Mouse (Mus musculus) neural tube, embryonic 13.5 days (tissue): Measurements from ENCODE around the gene Sepsecs. TPM values are rescaled to one million over a fixed set of nuclear protein-coding genes. Genes with fewer than 3 reads are reported as not detected.

ENCODE experiments used
- ATAC-seq: fragments of 200-750 bp; cut with Nextera tagmentation; 2 replicates; pipeline ENCODE4 v1.8.0; 2017; ENCODE audit warnings: low read depth, mild to moderate bottlenecking, moderate TSS enrichment, moderate library complexity
- H3K27ac ChIP-seq: fragments of 300-500 bp; sonication (generic); replicated peaks from 2 replicates; pipeline ENCODE4 v1.5.1; 2015; ENCODE audit warnings: moderate library complexity, mild to moderate bottlenecking, inconsistent platforms
- H3K27me3 ChIP-seq: fragments of 300-500 bp; sonication (generic); 2 replicates; pipeline ENCODE4 v1.6.1; 2015; ENCODE audit warnings: mild to moderate bottlenecking, inconsistent platforms
- H3K36me3 ChIP-seq: fragments of 300-500 bp; sonication (generic); 2 replicates; pipeline ENCODE4 v1.6.1; 2015; ENCODE audit warnings: mild to moderate bottlenecking, inconsistent platforms
- H3K4me1 ChIP-seq: fragments of 300-500 bp; sonication (generic); replicated peaks from 2 replicates; pipeline ENCODE4 v1.6.1; 2015; ENCODE audit warnings: inconsistent platforms
- H3K4me2 ChIP-seq: fragments of 300-500 bp; sonication (generic); 2 replicates; pipeline ENCODE4 v1.6.1; 2015; ENCODE audit warnings: inconsistent platforms, mild to moderate bottlenecking, moderate library complexity
- H3K4me3 ChIP-seq: fragments of 300-500 bp; sonication (generic); 2 replicates; pipeline ENCODE4 v1.5.1; 2015; ENCODE audit warnings: mild to moderate bottlenecking, inconsistent platforms
- H3K9ac ChIP-seq: fragments of 300-500 bp; sonication (generic); 2 replicates; pipeline ENCODE4 v1.6.1; 2015; ENCODE audit warnings: moderate library complexity, mild to moderate bottlenecking, inconsistent platforms
- H3K9me3 ChIP-seq: fragments of 300-500 bp; sonication (generic); 2 replicates; pipeline ENCODE4 v1.6.1; 2016; ENCODE audit warnings: inconsistent platforms
- WGBS: fragments of 180-500 bp; shearing (Covaris S2); methylation state at CpG from one replicate; pipeline ENCODE4 v1.1.7; 2015; 5-methylcytosine and 5-hydroxymethylcytosine counted together
- polyA plus RNA-seq: library from polyadenylated mRNA; unstranded; fragments of >200 nt; fragmentation: Nextera tagmentation; extraction: Ambion mirVana; gene quantifications from 2 replicates; pipeline ENCODE4 v1.2.1, GENCODE M21; 2015

Sepsecs gene
- polyA plus RNA-seq, 1 experiment from 2014 or later: 6.3 TPM

GRCm38 (mm10) chr5:52618348-52619270, 50.9 kb downstream of the Sepsecs start:
- Histone ChIP-seq H3K9ac (peak overlapping the region; percentile 66), H3K4me1 (peaks cover 37% of the 10 kb centered on the region), H3K4me3 (peak overlapping the region; percentile 39), H3K27me3 (peaks cover 5% of the 10 kb centered on the region; the same call in 1 of the 2 replicates), H3K9me3 (no peaks in the 10 kb centered on the region), H3K4me2 (peak overlapping the region; percentile 74), H3K36me3 (no peaks in the 10 kb centered on the region), H3K27ac (peak overlapping the region; percentile 88)
- 1% methylated on average over 41 of the region's 41 CpGs for WGBS
- ATAC-seq: peak; percentile 81

DNA sequence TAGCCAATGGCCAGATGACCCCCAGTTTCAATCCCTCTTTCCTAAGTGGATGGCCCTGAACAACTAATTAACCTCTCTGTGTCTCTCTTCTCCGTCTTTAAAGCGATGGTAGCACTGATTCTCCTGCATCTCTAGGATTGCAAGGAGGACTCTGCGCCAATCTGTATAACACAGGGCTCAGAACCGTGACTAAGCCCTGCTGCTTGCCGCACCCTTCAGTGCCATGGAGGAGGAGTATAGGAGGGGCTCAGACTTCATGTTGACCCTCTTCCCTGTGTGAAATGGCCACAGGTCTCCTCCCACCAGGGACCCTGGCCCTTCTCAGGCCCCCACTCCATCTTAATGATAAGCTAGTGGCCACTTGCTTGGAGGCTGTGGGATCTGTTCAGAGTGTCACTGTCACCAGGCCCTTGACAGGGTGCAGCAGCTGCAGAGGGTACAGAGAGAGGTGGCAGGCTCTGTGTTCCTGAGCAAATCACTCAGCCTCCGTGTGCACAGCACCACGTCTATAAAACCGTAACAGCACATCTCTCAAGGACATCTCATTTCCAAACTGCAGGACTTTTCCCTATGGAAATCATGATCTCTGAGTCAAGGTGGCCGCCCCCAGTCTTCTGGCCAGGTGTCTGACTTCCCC, 51.7 kb downstream of the Sepsecs start:
- Histone ChIP-seq H3K4me1 (peaks cover 37% of the 10 kb centered on the region), H3K36me3 (no peaks in the 10 kb centered on the region), H3K9me3 (no peaks in the 10 kb centered on the region), H3K4me3 (peak overlapping the region; percentile 39), H3K27ac (peak overlapping the region; percentile 88), H3K4me2 (peak overlapping the region; percentile 74), H3K9ac (peak overlapping the region; percentile 66), H3K27me3 (peaks cover 5% of the 10 kb centered on the region; the same call in 1 of the 2 replicates)
- peak; percentile 67 for ATAC-seq
- WGBS: 36% methylated on average over 9 of the region's 9 CpGs

- Histone ChIP-seq H3K9ac (no peak overlapping the region), H3K4me2 (no peak overlapping the region), H3K9me3 (no peaks in the 10 kb centered on the region), H3K27ac (peak overlapping the region; percentile 9; the same call in 1 of the 2 replicates), H3K36me3 (no peaks in the 10 kb centered on the region), H3K27me3 (peaks cover 5% of the 10 kb centered on the region; the same call in 1 of the 2 replicates), H3K4me3 (no peak overlapping the region), H3K4me1 (peaks cover 37% of the 10 kb centered on the region)
- 40% methylated on average over 2 of the region's 2 CpGs for WGBS
- no peak for ATAC-seq
These were observed 53.0 kb downstream of the Sepsecs start for GRCm38 (mm10) chr5:52616549-52616948.

- no peak overlapping the region for H3K9ac ChIP-seq
- no peak for ATAC-seq
- peaks cover 38% of the 10 kb centered on the region for H3K4me1 ChIP-seq
- peaks cover 5% of the 10 kb centered on the region; the same call in 1 of the 2 replicates for H3K27me3 ChIP-seq
- no peaks in the 10 kb centered on the region for H3K36me3 ChIP-seq
- no peak overlapping the region for H3K4me2 ChIP-seq
- no peaks in the 10 kb centered on the region for H3K9me3 ChIP-seq
- H3K4me3 ChIP-seq: no peak overlapping the region
- H3K27ac ChIP-seq: no peak overlapping the region
- WGBS: 59% methylated on average over 9 of the region's 9 CpGs
These were observed 54.1 kb downstream of the Sepsecs start for GRCm38 (mm10) chr5:52615421-52615820.

DNA sequence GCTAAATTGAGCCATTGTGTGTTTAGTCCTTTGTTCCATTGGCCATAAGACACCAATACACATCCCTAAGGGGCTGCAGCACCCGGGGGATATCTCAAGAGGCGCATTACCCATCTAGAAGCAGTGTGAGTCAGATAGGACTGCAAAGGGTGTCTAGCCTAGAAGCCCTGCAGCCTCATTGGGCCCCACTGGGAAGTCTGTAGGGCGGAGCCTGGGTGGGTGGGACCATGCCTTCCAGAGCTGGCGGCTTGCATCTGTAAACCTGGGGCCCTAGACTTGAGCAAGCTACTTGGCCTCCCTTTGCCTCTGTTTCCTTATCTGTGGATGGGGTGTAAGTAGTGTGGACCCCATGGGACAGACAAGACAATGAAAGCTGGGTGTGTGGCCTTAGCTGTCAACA, 54.8 kb downstream of the Sepsecs start:
- 67% methylated on average over 4 of the region's 4 CpGs for WGBS
- no peak for ATAC-seq
- no peaks in the 10 kb centered on the region for H3K36me3 ChIP-seq
- H3K4me3 ChIP-seq: no peak overlapping the region
- H3K27me3 ChIP-seq: peaks cover 5% of the 10 kb centered on the region; the same call in 1 of the 2 replicates
- H3K9ac ChIP-seq: no peak overlapping the region
- H3K27ac ChIP-seq: no peak overlapping the region
- peaks cover 40% of the 10 kb centered on the region for H3K4me1 ChIP-seq
- H3K9me3 ChIP-seq: no peaks in the 10 kb centered on the region
- no peak overlapping the region for H3K4me2 ChIP-seq

- 90% methylated on average over 8 of the region's 8 CpGs for WGBS
- Histone ChIP-seq H3K4me2 (no peak overlapping the region), H3K27me3 (peaks cover 2% of the 10 kb centered on the region; the same call in 1 of the 2 replicates), H3K9me3 (peaks cover 6% of the 10 kb centered on the region), H3K4me1 (peaks cover 25% of the 10 kb centered on the region), H3K36me3 (no peaks in the 10 kb centered on the region), H3K9ac (no peak overlapping the region), H3K27ac (no peak overlapping the region), H3K4me3 (no peak overlapping the region)
- no peak for ATAC-seq
These were observed 56.7 kb downstream of the Sepsecs start for GRCm38 (mm10) chr5:52612776-52613175.

- WGBS: 74% methylated on average over 10 of the region's 10 CpGs
- Histone ChIP-seq H3K4me2 (no peak overlapping the region), H3K9me3 (peaks cover 11% of the 10 kb centered on the region), H3K36me3 (no peaks in the 10 kb centered on the region), H3K4me3 (no peak overlapping the region), H3K27ac (no peak overlapping the region), H3K27me3 (no peaks in the 10 kb centered on the region), H3K4me1 (peaks cover 11% of the 10 kb centered on the region), H3K9ac (no peak overlapping the region)
- ATAC-seq: no peak
These were observed 58.1 kb downstream of the Sepsecs start for GRCm38 (mm10) chr5:52611315-52611895.

- WGBS: 52% methylated on average over 4 of the region's 4 CpGs
- no peaks in the 10 kb centered on the region for H3K36me3 ChIP-seq
- H3K27me3 ChIP-seq: no peaks in the 10 kb centered on the region
- no peak for ATAC-seq
- no peak overlapping the region for H3K4me2 ChIP-seq
- H3K9me3 ChIP-seq: peaks cover 11% of the 10 kb centered on the region
- H3K4me3 ChIP-seq: no peak overlapping the region
- no peak overlapping the region for H3K9ac ChIP-seq
- no peak overlapping the region for H3K27ac ChIP-seq
- H3K4me1 ChIP-seq: peaks cover 3% of the 10 kb centered on the region; the same call in 1 of the 2 replicates
These were observed 59.2 kb downstream of the Sepsecs start for GRCm38 (mm10) chr5:52610306-52610705.

- H3K27me3 ChIP-seq: no peaks in the 10 kb centered on the region
- no peak for ATAC-seq
- H3K27ac ChIP-seq: no peak overlapping the region
- H3K4me3 ChIP-seq: no peak overlapping the region
- H3K36me3 ChIP-seq: no peaks in the 10 kb centered on the region
- H3K9ac ChIP-seq: no peak overlapping the region
- H3K4me1 ChIP-seq: 0 out of 2 replicates have a peak, but pooled peaks cover 3% of the 10 kb centered on the region
- H3K9me3 ChIP-seq: peaks cover 11% of the 10 kb centered on the region
- 85% methylated on average over 10 of the region's 10 CpGs for WGBS
- no peak overlapping the region for H3K4me2 ChIP-seq
These were observed 59.8 kb downstream of the Sepsecs start for GRCm38 (mm10) chr5:52609672-52610071.

GRCm38 (mm10) chr5:52604582-52605041, 64.9 kb downstream of the Sepsecs start:
- H3K4me1 ChIP-seq: no peaks in the 10 kb centered on the region
- no peaks in the 10 kb centered on the region for H3K27me3 ChIP-seq
- H3K9me3 ChIP-seq: peaks cover 11% of the 10 kb centered on the region
- no peak overlapping the region for H3K4me2 ChIP-seq
- WGBS: 56% methylated on average over 6 of the region's 6 CpGs
- ATAC-seq: no peak
- H3K27ac ChIP-seq: no peak overlapping the region
- H3K36me3 ChIP-seq: no peaks in the 10 kb centered on the region
- no peak overlapping the region for H3K4me3 ChIP-seq
- H3K9ac ChIP-seq: no peak overlapping the region

DNA sequence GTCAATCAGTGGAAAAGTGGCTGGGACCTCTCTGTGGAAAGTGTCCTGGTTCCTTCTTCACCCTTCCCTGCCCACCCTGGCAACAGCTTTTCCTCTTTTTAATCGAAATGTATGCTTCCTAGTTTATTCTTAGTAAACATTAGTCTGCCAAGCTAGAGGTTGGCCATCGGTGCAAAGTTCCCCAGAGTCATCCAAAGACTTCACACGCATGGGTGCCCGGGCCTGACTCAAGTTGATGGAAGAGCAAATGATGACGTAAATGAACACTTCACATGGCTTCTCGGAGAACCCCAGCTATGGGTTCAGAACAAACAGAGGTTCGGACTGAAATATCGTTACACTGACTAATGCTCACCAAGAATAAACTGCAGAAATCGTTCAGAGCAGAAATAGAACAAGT, 78.9 kb downstream of the Sepsecs start:
- Histone ChIP-seq H3K9me3 (no peaks in the 10 kb centered on the region), H3K36me3 (no peaks in the 10 kb centered on the region), H3K4me3 (no peak overlapping the region), H3K4me2 (no peak overlapping the region), H3K27ac (no peak overlapping the region), H3K4me1 (no peaks in the 10 kb centered on the region), H3K9ac (no peak overlapping the region), H3K27me3 (no peaks in the 10 kb centered on the region)
- 88% methylated on average over 9 of the region's 9 CpGs for WGBS
- no peak for ATAC-seq
